In genomic region chr5:129974866-129975311, GRCm38 (mm10) we compare ENCODE assay signal across 19 mouse cellular contexts. TPM values are rescaled to one million over a fixed set of nuclear protein-coding genes. Genes with fewer than 3 reads are reported as not detected.
DNase-seq lines count a peak whose midpoint lies in the region; ATAC-seq lines count a peak whose summit lies in the region.
"Had no signal": no experiment of that assay in that cellular context is flagged by ENCODE, and none has a peak within 500 bp of the region (broad histone marks: within the 10 kb centered on the region; RNA-seq: fewer than 3 reads in every experiment).

No protein-coding gene starts in this region.

- H3K27me3 ChIP-seq in liver, embryonic 11.5 days (replicated peaks; ENCODE audit: control insufficient read depth, insufficient read depth, low read length), result no peaks in the 10 kb centered on the region
- no peaks in the 10 kb centered on the region for H3K27me3 ChIP-seq in stomach, embryonic 14.5 days (ENCODE audit: control insufficient read depth, insufficient read depth, low read length)
- H3K27me3 ChIP-seq in kidney, embryonic 15.5 days, result no peaks in the 10 kb centered on the region
- H3K27me3 ChIP-seq: CH12.LX; limb, embryonic 12.5 days; neural tube, embryonic 15.5 days had no signal

- no peaks in the 10 kb centered on the region for H3K9me3 ChIP-seq in liver, embryonic 11.5 days (ENCODE audit: control insufficient read depth, low read length)
- H3K9me3 ChIP-seq in stomach, embryonic 14.5 days (ENCODE audit: control insufficient read depth, low read depth, low read length), result no peaks in the 10 kb centered on the region
- H3K9me3 ChIP-seq in kidney, embryonic 15.5 days (replicated peaks), result no peaks in the 10 kb centered on the region
- H3K9me3 ChIP-seq: limb, embryonic 12.5 days; neural tube, embryonic 15.5 days had no signal

- H3K36me3 ChIP-seq in liver, embryonic 11.5 days (ENCODE audit: control insufficient read depth, insufficient read depth, low read length), result peaks cover 8% of the 10 kb centered on the region; the same call in 1 of the 2 replicates
- H3K36me3 ChIP-seq in stomach, embryonic 14.5 days (ENCODE audit: control insufficient read depth, insufficient read depth, low read length), result no peaks in the 10 kb centered on the region
- peaks cover 19% of the 10 kb centered on the region for H3K36me3 ChIP-seq in kidney, embryonic 15.5 days
- H3K36me3 ChIP-seq: neural tube, embryonic 15.5 days had no signal

- peaks cover 43% of the 10 kb centered on the region for H3K4me1 ChIP-seq in liver, embryonic 11.5 days (replicated peaks; ENCODE audit: control insufficient read depth, insufficient read depth, low read length)
- no peaks in the 10 kb centered on the region for H3K4me1 ChIP-seq in stomach, embryonic 14.5 days (ENCODE audit: control insufficient read depth, insufficient read depth, low read length)
- H3K4me1 ChIP-seq in kidney, embryonic 15.5 days, result no peaks in the 10 kb centered on the region
- H3K4me1 ChIP-seq: limb, embryonic 12.5 days had no signal

- peak overlapping the region; percentile 95 for H3K27ac ChIP-seq in liver, embryonic 11.5 days (ENCODE audit: low read depth, low read length)
- H3K27ac ChIP-seq in stomach, embryonic 14.5 days (ENCODE audit: low read length), result no peak overlapping the region
- H3K27ac ChIP-seq in kidney, embryonic 15.5 days, result no peak overlapping the region
- H3K27ac ChIP-seq: kidney, postnatal 0 days; limb, embryonic 12.5 days; neural tube, embryonic 15.5 days had no signal

- no peak overlapping the region for H3K4me3 ChIP-seq in liver, embryonic 11.5 days (ENCODE audit: low read depth, low read length)
- H3K4me3 ChIP-seq in stomach, embryonic 14.5 days (ENCODE audit: low read depth, low read length), result no peak overlapping the region
- H3K4me3 ChIP-seq in kidney, embryonic 15.5 days (replicated peaks), result no peak overlapping the region
- H3K4me3 ChIP-seq: limb, embryonic 12.5 days; neural tube, embryonic 15.5 days had no signal

- peak overlapping the region; percentile 30 for H3K4me2 ChIP-seq in liver, embryonic 11.5 days
- H3K4me2 ChIP-seq in stomach, embryonic 14.5 days (replicated peaks; ENCODE audit: low read depth, low read length), result no peak overlapping the region
- H3K4me2 ChIP-seq in kidney, embryonic 15.5 days, result no peak overlapping the region
- H3K4me2 ChIP-seq: limb, embryonic 12.5 days; neural tube, embryonic 15.5 days had no signal

- WGBS in liver, embryonic 11.5 days, result 50% methylated on average over 4 of the region's 4 CpGs
- 57% methylated on average over 4 of the region's 4 CpGs for WGBS in stomach, embryonic 14.5 days
- WGBS in kidney, embryonic 15.5 days, result 82% methylated on average over 4 of the region's 4 CpGs

- peak; percentile 54 for ATAC-seq in common myeloid progenitor, adult 5-6 weeks (replicated peaks; ENCODE audit: low read depth, poor library complexity, severe bottlenecking)
- peak; percentile 92 for ATAC-seq in liver, embryonic 11.5 days (replicated peaks; ENCODE audit: low FRiP score)
- peak; percentile 23; the same call in 1 of the 2 replicates for ATAC-seq in stomach, embryonic 14.5 days (ENCODE audit: insufficient number of reproducible peaks, insufficient read depth, low FRiP score, low read depth)
- no peak; the same call in 1 of the 2 replicates for ATAC-seq in kidney, embryonic 15.5 days (replicated peaks; ENCODE audit: low FRiP score)
- ATAC-seq: forebrain, embryonic 16.5 days; hindbrain, embryonic 16.5 days had no signal

- peak; percentile 21 for DNase-seq in MEL-GATA-1-ER (ENCODE audit: extremely low read depth, low read depth)
- DNase-seq in liver, embryonic 11.5 days (ENCODE audit: low spot score), result no peak
- DNase-seq in cerebellum, adult 11 months, result no peak
- no peak for DNase-seq in left cerebral cortex, adult 8-10 months (ENCODE audit: low spot score in 2 of 2)
- DNase-seq: adrenal gland, postnatal 25 days; cerebellum, adult 9-10 months; gastrocnemius, postnatal 25 days; lung, postnatal 36 days; right cerebral cortex, adult 18-20 months; thymus, postnatal 14 days had no signal

- H3K9ac ChIP-seq in liver, embryonic 11.5 days (ENCODE audit: low read depth, low read length), result peak overlapping the region; percentile 38; the same call in 1 of the 2 replicates
- H3K9ac ChIP-seq in stomach, embryonic 14.5 days (replicated peaks; ENCODE audit: low read depth, low read length), result no peak overlapping the region
- H3K9ac ChIP-seq in kidney, embryonic 15.5 days, result no peak overlapping the region
- H3K9ac ChIP-seq: limb, embryonic 12.5 days; neural tube, embryonic 15.5 days had no signal

RNA-seq across cellular contexts. Expression of gene Gusb, which starts 28.0 kb away (rescaled TPM):
- total RNA-seq in common myeloid progenitor, adult 5-6 weeks (2017), result 50.5 and 61.8 TPM in 2 replicates
- 82.5 and 89.9 TPM in 2 replicates for polyA plus RNA-seq in liver, embryonic 11.5 days (2014; fragmentation: Nextera tagmentation; extraction: Ambion mirVana)
- polyA plus RNA-seq in stomach, embryonic 14.5 days (2014; fragmentation: Nextera tagmentation; extraction: Ambion mirVana), result 71.4 and 74.7 TPM in 2 replicates
- polyA plus RNA-seq in kidney, embryonic 15.5 days (2015; fragmentation: Nextera tagmentation; extraction: Ambion mirVana), result 53.7 and 55.2 TPM in 2 replicates
- 10 to 100 TPM; 12.7 to 40.4 (median 22.1) TPM for total RNA-seq in left cerebral cortex, adult 8-10 months (2022)

RNA-seq across cellular contexts. Expression of gene Vkorc1l1, which starts 33.1 kb away (rescaled TPM):
- total RNA-seq in common myeloid progenitor, adult 5-6 weeks (2017), result 39.8 and 42.5 TPM in 2 replicates
- polyA plus RNA-seq in liver, embryonic 11.5 days (2014; fragmentation: Nextera tagmentation; extraction: Ambion mirVana), result 29.4 and 30.4 TPM in 2 replicates
- polyA plus RNA-seq in stomach, embryonic 14.5 days (2014; fragmentation: Nextera tagmentation; extraction: Ambion mirVana), result 16.2 and 19.1 TPM in 2 replicates
- 26.3 and 30.2 TPM in 2 replicates for polyA plus RNA-seq in kidney, embryonic 15.5 days (2015; fragmentation: Nextera tagmentation; extraction: Ambion mirVana)
- total RNA-seq in left cerebral cortex, adult 8-10 months (2022), result 10 to 100 TPM; 45.5 to 56.9 (median 50.1) TPM

RNA-seq across cellular contexts. Expression of gene Asl, which starts 54.2 kb away (rescaled TPM):
- 16.8 and 25.2 TPM in 2 replicates for total RNA-seq in common myeloid progenitor, adult 5-6 weeks (2017)
- polyA plus RNA-seq in liver, embryonic 11.5 days (2014; fragmentation: Nextera tagmentation; extraction: Ambion mirVana), result 51.8 and 61.0 TPM in 2 replicates
- polyA plus RNA-seq in stomach, embryonic 14.5 days (2014; fragmentation: Nextera tagmentation; extraction: Ambion mirVana), result 35.1 TPM in 2 replicates
- 49.9 and 50.6 TPM in 2 replicates for polyA plus RNA-seq in kidney, embryonic 15.5 days (2015; fragmentation: Nextera tagmentation; extraction: Ambion mirVana)
- 10 to 100 TPM; 22.9 to 28.0 (median 25.9) TPM for total RNA-seq in left cerebral cortex, adult 8-10 months (2022)

RNA-seq across cellular contexts. Expression of gene Crcp, which starts 54.2 kb away (rescaled TPM):
- 40.0 and 42.2 TPM in 2 replicates for total RNA-seq in common myeloid progenitor, adult 5-6 weeks (2017)
- 30.8 and 34.8 TPM in 2 replicates for polyA plus RNA-seq in liver, embryonic 11.5 days (2014; fragmentation: Nextera tagmentation; extraction: Ambion mirVana)
- polyA plus RNA-seq in stomach, embryonic 14.5 days (2014; fragmentation: Nextera tagmentation; extraction: Ambion mirVana), result 20.0 and 24.2 TPM in 2 replicates
- polyA plus RNA-seq in kidney, embryonic 15.5 days (2015; fragmentation: Nextera tagmentation; extraction: Ambion mirVana), result 39.0 and 40.6 TPM in 2 replicates
- 10 to 100 TPM; 26.7 to 32.6 (median 30.1) TPM for total RNA-seq in left cerebral cortex, adult 8-10 months (2022)
